Mouse (Mus musculus) embryonic facial prominence, embryonic 11.5 days (tissue): Measurements from ENCODE around the gene Gnaq. TPM values are rescaled to one million over a fixed set of nuclear protein-coding genes. Genes with fewer than 3 reads are reported as not detected.

Experiments used
- ATAC-seq: fragments of 200-750 bp; cut with Nextera tagmentation; replicated peaks from 2 replicates; pipeline ENCODE4 v1.8.0; 2017; ENCODE audit warnings: low read depth; ENCODE audit not compliant: insufficient number of reproducible peaks, low FRiP score, low TSS enrichment
- DNase-seq: peaks from one replicate; pipeline ENCODE4 v3.0.0-alpha.2; 2015; ENCODE audit warnings: low spot score
- H3K27ac ChIP-seq: fragments of 300-500 bp; sonication (generic); replicated peaks from 2 replicates; pipeline ENCODE4 v1.5.1; 2014; ENCODE audit warnings: mild to moderate bottlenecking, low read depth, low read length, control low read depth
- H3K27me3 ChIP-seq: fragments of 300-500 bp; sonication (generic); 2 replicates; pipeline ENCODE4 v1.6.1; 2014; ENCODE audit warnings: mild to moderate bottlenecking, low read length, moderate library complexity, mixed read lengths; ENCODE audit not compliant: control insufficient read depth, insufficient read depth
- H3K36me3 ChIP-seq: fragments of 300-500 bp; sonication (generic); replicated peaks from 2 replicates; pipeline ENCODE4 v1.6.1; 2014; ENCODE audit warnings: low read depth, mild to moderate bottlenecking, low read length, moderate library complexity, mixed read lengths; ENCODE audit not compliant: control insufficient read depth, insufficient read depth
- H3K4me1 ChIP-seq: fragments of 300-500 bp; sonication (generic); 2 replicates; pipeline ENCODE4 v1.6.1; 2014; ENCODE audit warnings: low read length, mixed read lengths; ENCODE audit not compliant: control insufficient read depth, insufficient read depth
- H3K4me2 ChIP-seq: fragments of 300-500 bp; sonication (generic); 2 replicates; pipeline ENCODE4 v1.6.1; 2014; ENCODE audit warnings: low read depth, mild to moderate bottlenecking, control low read depth, low read length, moderate library complexity
- H3K4me3 ChIP-seq: fragments of 300-500 bp; sonication (generic); 2 replicates; pipeline ENCODE4 v1.5.1; 2014; ENCODE audit warnings: low read depth, low read length, control low read depth
- H3K9ac ChIP-seq: fragments of 300-500 bp; sonication (generic); replicated peaks from 2 replicates; pipeline ENCODE4 v1.6.1; 2014; ENCODE audit warnings: mild to moderate bottlenecking, control low read depth, low read length
- H3K9me3 ChIP-seq: fragments of 300-500 bp; sonication (generic); replicated peaks from 2 replicates; pipeline ENCODE4 v1.6.1; 2016; ENCODE audit warnings: mild to moderate bottlenecking, low read length, inconsistent platforms, mixed read lengths; ENCODE audit not compliant: control insufficient read depth
- WGBS: fragments of 180-500 bp; shearing (Covaris S2); extraction: QIAGEN DNeasy Blood & Tissue Kit; methylation state at CpG from one replicate; pipeline ENCODE4 v1.1.7; 2014; 5-methylcytosine and 5-hydroxymethylcytosine counted together
- polyA plus RNA-seq: library from polyadenylated mRNA; unstranded; fragments of >200 nt; fragmentation: Nextera tagmentation; extraction: Ambion mirVana; gene quantifications from 2 replicates; pipeline ENCODE4 v1.2.1, GENCODE M21; 2014

The Gnaq gene
- polyA plus RNA-seq, 1 experiment from 2014 or later = 16.2 TPM

DNA sequence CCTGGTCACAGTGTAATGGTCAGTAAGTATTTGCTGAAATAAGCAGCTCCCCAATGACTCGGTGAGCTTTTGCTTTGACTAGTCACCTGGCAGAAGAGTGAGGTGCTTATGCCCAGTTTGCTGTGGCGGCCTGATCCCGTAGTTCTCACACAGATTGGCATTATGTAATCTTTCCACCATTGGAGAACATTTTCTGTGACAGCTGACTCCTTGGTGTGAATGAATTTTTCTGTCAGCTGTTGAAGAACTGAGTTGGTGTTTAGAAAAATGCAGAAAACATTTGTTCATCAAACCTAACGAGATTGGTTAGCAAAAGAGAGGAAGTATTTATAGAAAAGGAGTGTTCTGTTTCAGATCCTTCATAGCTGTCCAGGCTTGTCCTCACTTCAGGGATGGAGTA lies 34.6 kb downstream of the Gnaq start:
- H3K36me3 ChIP-seq = no peaks in the 10 kb centered on the region
- H3K27ac ChIP-seq = no peak overlapping the region
- no peaks in the 10 kb centered on the region for H3K9me3 ChIP-seq
- H3K4me2 ChIP-seq = no peak overlapping the region
- no peaks in the 10 kb centered on the region for H3K27me3 ChIP-seq
- no peak overlapping the region for H3K4me3 ChIP-seq
- DNase-seq (no peak), ATAC-seq (no peak)
- no peaks in the 10 kb centered on the region; the same call in 1 of the 2 replicates for H3K4me1 ChIP-seq
- WGBS = 63% methylated on average over 4 of the region's 4 CpGs
- no peak overlapping the region for H3K9ac ChIP-seq

DNA sequence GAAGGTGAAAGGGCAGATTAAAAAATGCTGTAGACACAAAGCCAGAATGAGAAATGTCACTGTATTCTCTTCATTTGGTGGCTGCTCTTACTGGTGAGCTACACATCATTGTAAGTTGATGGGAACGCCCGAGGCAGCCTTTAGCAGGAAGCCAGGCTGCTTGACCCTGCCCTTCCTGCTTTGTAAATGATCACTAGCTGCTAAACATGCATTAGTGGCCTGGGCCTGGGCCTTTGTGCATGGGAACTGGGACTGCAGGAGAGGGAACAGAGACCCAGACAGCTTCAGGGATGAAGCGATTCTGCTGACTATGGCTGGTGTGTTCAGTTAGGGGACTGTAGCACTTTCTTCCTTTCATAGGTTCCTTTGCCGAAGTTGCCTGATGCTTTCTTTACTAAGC lies 35.6 kb downstream of the Gnaq start:
- Histone ChIP-seq H3K4me1 (no peaks in the 10 kb centered on the region; the same call in 1 of the 2 replicates), H3K9ac (no peak overlapping the region), H3K9me3 (no peaks in the 10 kb centered on the region), H3K27me3 (no peaks in the 10 kb centered on the region), H3K4me2 (no peak overlapping the region), H3K27ac (peak overlapping the region; percentile 67), H3K4me3 (no peak overlapping the region), H3K36me3 (no peaks in the 10 kb centered on the region)
- DNase-seq = peak; percentile 68
- peak; percentile 52; the same call in 1 of the 2 replicates for ATAC-seq
- WGBS = 11% methylated on average over 4 of the region's 4 CpGs

DNA sequence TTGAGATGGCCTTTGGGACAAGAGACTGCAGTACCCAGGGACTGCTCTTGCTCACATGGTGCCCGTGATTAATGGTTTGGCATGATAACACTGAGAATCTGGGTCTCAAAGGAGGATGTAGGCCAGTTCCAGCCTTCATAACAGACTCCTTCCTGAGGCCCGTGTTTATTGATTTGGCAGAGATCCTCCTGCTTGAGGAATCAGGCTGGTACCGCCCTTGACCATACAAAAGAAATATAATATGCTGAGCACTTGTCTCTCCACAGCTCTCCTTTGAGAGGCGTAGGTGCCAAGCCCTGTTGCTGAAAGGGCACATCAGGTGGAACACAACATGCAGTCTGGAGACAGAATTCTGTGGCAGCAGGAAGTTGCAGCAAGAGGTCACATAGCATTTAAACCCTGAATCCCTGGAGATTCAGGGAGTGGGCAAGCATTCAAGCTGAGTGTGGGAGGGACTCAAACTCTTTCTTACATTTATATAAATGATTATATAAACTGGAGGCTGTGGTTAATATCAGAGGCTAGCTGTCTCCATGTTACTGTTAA lies 36.1 kb downstream of the Gnaq start:
- H3K27ac ChIP-seq = peak overlapping the region; percentile 67
- H3K4me1 ChIP-seq = no peaks in the 10 kb centered on the region; the same call in 1 of the 2 replicates
- no peaks in the 10 kb centered on the region for H3K36me3 ChIP-seq
- ATAC-seq (0 out of 2 replicates have a peak, but pooled peaks have one; percentile 56), DNase-seq (peak; percentile 44)
- H3K4me2 ChIP-seq = no peak overlapping the region
- no peak overlapping the region for H3K4me3 ChIP-seq
- H3K9ac ChIP-seq = no peak overlapping the region
- no peaks in the 10 kb centered on the region for H3K27me3 ChIP-seq
- WGBS = 31% methylated on average over 4 of the region's 4 CpGs
- H3K9me3 ChIP-seq = no peaks in the 10 kb centered on the region

DNA sequence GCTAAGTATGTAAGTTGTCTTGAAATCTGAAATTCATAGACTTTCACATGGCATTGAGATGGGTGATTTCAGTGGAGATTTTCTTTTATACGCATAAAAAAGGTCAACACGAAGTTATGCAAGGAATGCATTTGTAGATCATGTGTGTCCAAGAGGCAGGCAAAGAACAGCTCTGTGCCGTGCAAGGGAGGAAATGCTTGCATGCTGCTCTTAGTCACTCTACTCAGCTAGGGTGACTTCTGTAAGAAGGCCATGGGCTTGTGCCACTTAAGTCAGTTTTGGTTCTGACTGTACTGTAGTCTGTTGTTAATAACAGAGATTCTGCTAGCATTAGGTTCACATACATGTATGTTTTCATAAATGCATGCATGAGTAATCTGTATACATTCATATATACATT lies 38.1 kb downstream of the Gnaq start:
- WGBS = 51% methylated on average over 3 of the region's 3 CpGs
- no peak for DNase-seq
- no peak for ATAC-seq
- Histone ChIP-seq H3K4me1 (no peaks in the 10 kb centered on the region; the same call in 1 of the 2 replicates), H3K27ac (no peak overlapping the region), H3K4me3 (no peak overlapping the region), H3K9me3 (no peaks in the 10 kb centered on the region), H3K27me3 (no peaks in the 10 kb centered on the region), H3K36me3 (no peaks in the 10 kb centered on the region), H3K4me2 (no peak overlapping the region), H3K9ac (no peak overlapping the region)

DNA sequence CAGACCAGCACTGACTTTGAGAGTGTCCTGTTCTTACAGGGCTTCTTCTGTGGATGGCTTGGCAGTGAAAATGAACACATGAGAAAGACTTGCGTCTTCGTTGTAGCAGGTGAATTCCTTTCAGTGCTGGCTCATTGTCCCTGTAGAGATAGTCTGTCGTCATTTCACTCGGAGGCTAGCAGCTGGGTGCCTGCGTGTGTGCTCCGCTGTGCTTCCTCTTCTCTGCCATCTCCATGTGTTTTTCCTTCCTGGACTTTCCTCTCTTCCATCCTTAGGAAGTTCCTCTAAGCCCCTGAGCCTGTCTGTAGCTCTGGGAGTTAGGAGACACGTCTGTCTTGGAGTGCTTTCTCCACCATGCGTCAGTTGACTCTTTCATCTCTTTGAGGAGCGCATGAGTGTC lies 41.1 kb downstream of the Gnaq start:
- DNase-seq = no peak
- no peak overlapping the region for H3K27ac ChIP-seq
- no peak for ATAC-seq

DNA sequence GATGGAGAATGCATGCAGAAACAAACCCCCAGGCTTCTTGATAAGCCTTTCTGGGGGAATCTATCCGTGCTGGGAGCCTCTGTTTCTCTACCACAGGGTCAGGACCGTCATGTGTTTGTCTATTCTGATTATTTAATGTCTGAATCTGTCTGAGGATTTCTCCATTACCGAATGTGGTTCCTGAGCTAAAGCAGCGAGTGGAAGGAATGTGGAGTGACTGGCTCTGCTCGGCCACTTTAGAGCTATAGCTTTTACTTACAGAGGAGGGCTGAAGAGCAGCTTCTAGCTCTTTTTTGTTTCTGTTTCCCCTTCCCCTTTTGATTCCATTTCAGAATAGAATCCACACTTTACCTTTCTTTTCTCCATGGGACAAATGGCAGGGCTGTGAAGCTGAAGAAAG lies 43.8 kb downstream of the Gnaq start:
- Histone ChIP-seq H3K9ac (no peak overlapping the region), H3K27ac (no peak overlapping the region), H3K9me3 (no peaks in the 10 kb centered on the region), H3K27me3 (no peaks in the 10 kb centered on the region), H3K4me1 (no peaks in the 10 kb centered on the region; the same call in 1 of the 2 replicates), H3K36me3 (no peaks in the 10 kb centered on the region), H3K4me3 (no peak overlapping the region), H3K4me2 (no peak overlapping the region)
- 42% methylated on average over 5 of the region's 5 CpGs for WGBS
- ATAC-seq (no peak), DNase-seq (no peak)

More for the DNA sequence above, 41.1 kb downstream of the Gnaq start:
- no peak overlapping the region for H3K9ac ChIP-seq
- no peaks in the 10 kb centered on the region for H3K36me3 ChIP-seq
- no peaks in the 10 kb centered on the region for H3K27me3 ChIP-seq
- H3K9me3 ChIP-seq = no peaks in the 10 kb centered on the region
- no peak overlapping the region for H3K4me3 ChIP-seq
- WGBS = 57% methylated on average over 9 of the region's 9 CpGs
- no peaks in the 10 kb centered on the region; the same call in none of the 2 replicates for H3K4me1 ChIP-seq
- H3K4me2 ChIP-seq = no peak overlapping the region

- H3K4me1 ChIP-seq = no peaks in the 10 kb centered on the region; the same call in 1 of the 2 replicates
- ATAC-seq (0 out of 2 replicates have a peak, but pooled peaks have one; percentile 29), DNase-seq (peak; percentile 25)
- no peaks in the 10 kb centered on the region for H3K27me3 ChIP-seq
- no peak overlapping the region for H3K9ac ChIP-seq
- no peak overlapping the region for H3K4me2 ChIP-seq
- H3K9me3 ChIP-seq = no peaks in the 10 kb centered on the region
- H3K4me3 ChIP-seq = no peak overlapping the region
- H3K27ac ChIP-seq = no peak overlapping the region
- H3K36me3 ChIP-seq = no peaks in the 10 kb centered on the region
- 89% methylated on average over 8 of the region's 8 CpGs for WGBS
Measured at GRCm38 (mm10) chr19:16177139-16177727, 44.6 kb downstream of the Gnaq start.

GRCm38 (mm10) chr19:16181258-16181657 lies 48.6 kb downstream of the Gnaq start:
- 81% methylated on average over 3 of the region's 3 CpGs for WGBS
- no peaks in the 10 kb centered on the region for H3K27me3 ChIP-seq
- no peak overlapping the region for H3K4me3 ChIP-seq
- no peak for DNase-seq
- H3K4me2 ChIP-seq = no peak overlapping the region
- H3K9ac ChIP-seq = no peak overlapping the region
- no peaks in the 10 kb centered on the region; the same call in 1 of the 2 replicates for H3K4me1 ChIP-seq
- H3K9me3 ChIP-seq = no peaks in the 10 kb centered on the region
- no peak for ATAC-seq
- no peaks in the 10 kb centered on the region for H3K36me3 ChIP-seq
- H3K27ac ChIP-seq = no peak overlapping the region
